Mouse (Mus musculus) hindbrain, embryonic 14.5 days (tissue): ENCODE measurements at regions not wholly inside any gene's neighbourhood (a gene's known extent, or its start where the extent isn't known, plus 50 kb on each side); places are given as distances from the start of the nearest gene placed in this dataset.

Experiments used
- ATAC-seq: fragments of 200-750 bp; cut with Nextera tagmentation; 2 replicates; pipeline ENCODE4 v1.8.0; 2017; ENCODE audit warnings: moderate number of reproducible peaks, mild to moderate bottlenecking, moderate TSS enrichment, moderate library complexity; ENCODE audit not compliant: low FRiP score
- DNase-seq: peaks from one replicate; pipeline ENCODE4 v3.0.0-alpha.2; 2015; ENCODE audit warnings: low spot score
- H3K27ac ChIP-seq: fragments of 300-500 bp; sonication (generic); 2 replicates; pipeline ENCODE4 v1.5.1; 2014; ENCODE audit warnings: mild to moderate bottlenecking, moderate library complexity
- H3K27me3 ChIP-seq: fragments of 300-500 bp; sonication (generic); 2 replicates; pipeline ENCODE4 v1.6.1; 2014; ENCODE audit warnings: mild to moderate bottlenecking, low read length, mixed read lengths; ENCODE audit not compliant: control insufficient read depth, insufficient read depth
- H3K36me3 ChIP-seq: fragments of 300-500 bp; sonication (generic); replicated peaks from 2 replicates; pipeline ENCODE4 v1.6.1; 2014; ENCODE audit not compliant: control insufficient read depth, insufficient read depth
- H3K4me1 ChIP-seq: fragments of 300-500 bp; sonication (generic); replicated peaks from 2 replicates; pipeline ENCODE4 v1.6.1; 2014; ENCODE audit warnings: antibody characterized with exemption, low read length, mixed read lengths; ENCODE audit not compliant: control insufficient read depth, insufficient read depth
- H3K4me2 ChIP-seq: fragments of 300-500 bp; sonication (generic); replicated peaks from 2 replicates; pipeline ENCODE4 v1.6.1; 2014; ENCODE audit warnings: mild to moderate bottlenecking, moderate library complexity
- H3K4me3 ChIP-seq: fragments of 300-500 bp; sonication (generic); replicated peaks from 2 replicates; pipeline ENCODE4 v1.5.1; 2014; ENCODE audit warnings: mild to moderate bottlenecking, low read length
- H3K9ac ChIP-seq: fragments of 300-500 bp; sonication (generic); 2 replicates; pipeline ENCODE4 v1.6.1; 2014
- H3K9me3 ChIP-seq: fragments of 300-500 bp; sonication (generic); 2 replicates; pipeline ENCODE4 v1.6.1; 2016; ENCODE audit warnings: low read length; ENCODE audit not compliant: control insufficient read depth
- WGBS: fragments of 180-500 bp; shearing (Covaris S2); extraction: QIAGEN DNeasy Blood & Tissue Kit; methylation state at CpG from one replicate; pipeline ENCODE4 v1.1.7; 2014; 5-methylcytosine and 5-hydroxymethylcytosine counted together

- H3K4me3 ChIP-seq, result no peak overlapping the region
- ATAC-seq (no peak), DNase-seq (no peak)
- H3K4me2 ChIP-seq, result no peak overlapping the region
- H3K9me3 ChIP-seq, result no peaks in the 10 kb centered on the region
- H3K27me3 ChIP-seq, result no peaks in the 10 kb centered on the region
- no peak overlapping the region for H3K9ac ChIP-seq
- H3K4me1 ChIP-seq, result no peaks in the 10 kb centered on the region
- H3K27ac ChIP-seq, result no peak overlapping the region
- 69% methylated on average over 3 of the region's 3 CpGs for WGBS
- H3K36me3 ChIP-seq, result no peaks in the 10 kb centered on the region
Measured at GRCm38 (mm10) chr16:57823329-57823728, 68.8 kb upstream of the Col8a1 start.

DNA sequence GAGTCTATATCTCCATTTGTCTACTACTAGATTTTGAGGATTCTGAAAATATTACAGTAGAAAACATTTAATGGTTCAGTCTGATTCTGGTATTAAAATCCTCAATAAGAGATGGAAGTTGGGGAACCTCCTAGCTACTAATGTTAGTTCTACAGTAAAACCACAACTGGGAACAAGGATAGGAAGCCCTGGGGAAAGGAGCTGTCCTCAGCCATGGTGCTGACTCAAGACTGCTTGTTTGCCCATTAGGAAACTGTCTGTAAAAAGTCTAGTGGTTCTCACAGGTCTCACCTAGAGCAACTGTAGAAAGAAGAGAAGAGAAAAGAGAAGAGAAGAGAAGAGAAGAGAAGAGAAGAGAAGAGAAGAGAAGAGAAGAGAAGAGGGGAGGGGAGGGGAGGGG, 90.9 kb upstream of the Col8a1 start:
- no peaks in the 10 kb centered on the region for H3K4me1 ChIP-seq
- no peak overlapping the region for H3K27ac ChIP-seq
- no peaks in the 10 kb centered on the region for H3K36me3 ChIP-seq
- H3K4me2 ChIP-seq, result no peak overlapping the region
- H3K4me3 ChIP-seq, result no peak overlapping the region
- no peaks in the 10 kb centered on the region for H3K27me3 ChIP-seq
- DNase-seq, result no peak
- no peaks in the 10 kb centered on the region for H3K9me3 ChIP-seq
- no peak overlapping the region for H3K9ac ChIP-seq
- ATAC-seq, result no peak

DNA sequence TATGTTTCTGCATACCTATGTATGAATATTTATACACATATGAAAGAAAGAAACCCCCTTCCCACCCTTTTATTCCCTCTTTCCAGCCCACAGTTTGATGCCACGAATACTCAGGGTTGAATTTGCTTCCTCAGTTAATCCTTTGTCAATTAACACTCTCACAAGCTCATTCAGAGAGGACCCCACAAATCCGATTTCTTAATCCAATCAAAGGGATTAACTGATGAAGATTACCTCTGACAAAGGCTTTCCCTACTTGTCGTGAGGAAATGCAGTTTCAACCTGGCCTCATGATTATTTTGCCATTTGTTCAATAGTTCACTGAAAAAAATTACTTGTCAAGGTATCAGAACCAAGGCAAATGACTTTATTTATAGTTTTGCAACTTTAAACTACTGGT, 91.8 kb upstream of the Col8a1 start:
- H3K36me3 ChIP-seq, result no peaks in the 10 kb centered on the region
- H3K4me3 ChIP-seq, result no peak overlapping the region
- DNase-seq (no peak), ATAC-seq (no peak)
- H3K9ac ChIP-seq, result no peak overlapping the region
- no peaks in the 10 kb centered on the region for H3K27me3 ChIP-seq
- no peaks in the 10 kb centered on the region for H3K9me3 ChIP-seq
- no peaks in the 10 kb centered on the region for H3K4me1 ChIP-seq
- 45% methylated on average over 3 of the region's 3 CpGs for WGBS
- H3K27ac ChIP-seq, result no peak overlapping the region
- no peak overlapping the region for H3K4me2 ChIP-seq

GRCm38 (mm10) chr16:57851854-57852253, 97.3 kb upstream of the Col8a1 start:
- Histone ChIP-seq H3K27me3 (no peaks in the 10 kb centered on the region), H3K9ac (no peak overlapping the region), H3K9me3 (no peaks in the 10 kb centered on the region), H3K4me2 (no peak overlapping the region), H3K4me1 (no peaks in the 10 kb centered on the region), H3K4me3 (no peak overlapping the region), H3K27ac (no peak overlapping the region), H3K36me3 (no peaks in the 10 kb centered on the region)
- ATAC-seq (no peak), DNase-seq (no peak)
- WGBS, result 60% methylated on average over 2 of the region's 2 CpGs

DNA sequence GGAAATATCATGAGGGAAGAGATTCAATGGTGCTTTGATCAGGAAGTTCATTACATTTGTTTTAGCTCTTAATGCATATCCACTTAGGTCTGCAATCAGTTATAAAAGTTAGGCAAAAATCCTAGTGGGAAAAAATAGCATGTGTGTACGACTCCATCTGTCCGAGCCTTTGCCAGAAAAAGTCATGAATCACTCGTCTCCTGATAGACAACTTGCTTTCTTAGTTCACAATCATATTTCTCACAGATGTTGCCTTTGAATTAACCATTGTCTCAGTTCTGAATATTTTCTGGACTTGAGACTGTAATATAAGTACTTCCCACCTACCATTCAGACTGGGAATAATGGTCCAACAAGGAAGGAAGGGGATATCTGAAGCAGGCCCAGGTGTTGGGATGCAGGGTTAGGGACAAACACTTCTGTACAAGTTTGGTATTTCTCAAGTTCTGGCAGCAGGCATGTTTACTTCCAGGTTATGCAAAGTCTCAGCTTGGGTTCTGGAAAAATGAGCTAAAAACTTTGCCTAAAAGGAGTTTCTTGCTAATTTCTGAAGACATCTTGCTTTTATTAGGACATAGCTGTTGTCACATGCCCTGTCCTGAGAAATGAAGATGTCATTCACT, 98.4 kb upstream of the Col8a1 start:
- Histone ChIP-seq H3K36me3 (no peaks in the 10 kb centered on the region), H3K9me3 (no peaks in the 10 kb centered on the region), H3K9ac (no peak overlapping the region), H3K27ac (no peak overlapping the region), H3K4me2 (no peak overlapping the region), H3K27me3 (no peaks in the 10 kb centered on the region), H3K4me3 (no peak overlapping the region), H3K4me1 (no peaks in the 10 kb centered on the region)
- ATAC-seq (no peak), DNase-seq (no peak)
- 87% methylated on average over 3 of the region's 3 CpGs for WGBS

DNA sequence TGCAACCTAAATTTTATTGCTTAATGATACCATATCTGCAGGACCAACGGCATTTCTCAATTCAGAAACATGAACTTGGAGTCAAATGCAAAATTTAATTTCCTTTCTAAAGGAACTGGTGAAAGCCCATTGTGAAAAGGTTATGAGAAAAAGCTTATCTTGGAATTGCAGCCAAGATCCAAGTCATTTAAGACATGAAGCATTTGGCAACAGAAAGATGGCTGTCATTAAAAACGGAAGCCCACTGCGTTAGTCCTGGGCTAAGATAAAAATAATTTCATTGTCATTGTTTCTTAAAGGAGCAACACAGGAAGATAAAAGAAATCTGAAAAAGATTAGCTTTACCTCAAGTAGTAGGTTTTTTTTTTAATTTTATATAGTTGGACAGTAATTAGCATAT, 99.2 kb upstream of the Col8a1 start:
- 84% methylated on average over 3 of the region's 3 CpGs for WGBS

DNA sequence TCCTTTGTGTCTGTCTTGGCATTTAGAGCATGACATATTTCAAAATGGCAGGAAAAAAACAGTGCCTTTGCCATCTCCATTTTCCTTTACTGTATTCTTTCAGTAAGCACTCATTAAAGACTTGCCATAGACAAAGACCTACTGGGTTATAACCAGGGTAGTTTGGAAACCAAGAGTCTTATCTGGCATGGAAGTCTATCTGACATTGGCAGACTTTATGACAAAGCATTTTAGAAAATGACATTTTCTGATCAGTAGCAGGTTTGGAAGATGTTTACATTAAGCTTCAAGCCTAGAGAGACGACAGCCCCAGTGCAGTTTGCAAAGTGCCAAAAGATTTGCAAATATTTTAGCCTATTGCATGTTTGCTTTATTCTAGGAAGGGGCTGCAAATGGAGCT, 102.5 kb upstream of the Col8a1 start:
- Histone ChIP-seq H3K9me3 (no peaks in the 10 kb centered on the region), H3K36me3 (no peaks in the 10 kb centered on the region), H3K9ac (no peak overlapping the region), H3K4me3 (no peak overlapping the region), H3K4me1 (no peaks in the 10 kb centered on the region), H3K4me2 (no peak overlapping the region), H3K27me3 (no peaks in the 10 kb centered on the region), H3K27ac (no peak overlapping the region)
- ATAC-seq (no peak), DNase-seq (no peak)
- WGBS, result 58% methylated on average over 1 of the region's 1 CpGs

More for the DNA sequence above, 99.2 kb upstream of the Col8a1 start:
- H3K27me3 ChIP-seq, result no peaks in the 10 kb centered on the region
- no peak overlapping the region for H3K4me2 ChIP-seq
- H3K9ac ChIP-seq, result no peak overlapping the region
- H3K36me3 ChIP-seq, result no peaks in the 10 kb centered on the region
- H3K4me1 ChIP-seq, result no peaks in the 10 kb centered on the region
- no peak overlapping the region for H3K27ac ChIP-seq
- H3K4me3 ChIP-seq, result no peak overlapping the region
- no peaks in the 10 kb centered on the region for H3K9me3 ChIP-seq
- no peak for DNase-seq
- ATAC-seq, result no peak

- no peaks in the 10 kb centered on the region for H3K9me3 ChIP-seq
- no peak overlapping the region for H3K27ac ChIP-seq
- peak; percentile 31; the same call in 1 of the 2 replicates for ATAC-seq
- H3K36me3 ChIP-seq, result no peaks in the 10 kb centered on the region
- no peak overlapping the region for H3K9ac ChIP-seq
- H3K4me1 ChIP-seq, result no peaks in the 10 kb centered on the region
- no peaks in the 10 kb centered on the region for H3K27me3 ChIP-seq
- 6% methylated on average over 2 of the region's 2 CpGs for whole genome bisulfite sequencing
- DNase-seq, result no peak
- H3K4me2 ChIP-seq, result 0 out of 2 replicates have a peak overlapping the region, but pooled peaks have one; percentile 3
- no peak overlapping the region for H3K4me3 ChIP-seq
Measured at GRCm38 (mm10) chr16:57858151-57858764, 103.7 kb upstream of the Col8a1 start.

- DNase-seq (peak; percentile 39), ATAC-seq (peak; percentile 87)
- Histone ChIP-seq H3K27ac (no peak overlapping the region), H3K36me3 (no peaks in the 10 kb centered on the region), H3K9ac (no peak overlapping the region), H3K27me3 (no peaks in the 10 kb centered on the region), H3K4me3 (no peak overlapping the region), H3K9me3 (no peaks in the 10 kb centered on the region), H3K4me2 (peak overlapping the region; percentile 3; the same call in 1 of the 2 replicates), H3K4me1 (no peaks in the 10 kb centered on the region)
- 19% methylated on average over 7 of the region's 7 CpGs for whole genome bisulfite sequencing
Measured at GRCm38 (mm10) chr16:57858765-57859201, 104.2 kb upstream of the Col8a1 start.
